Mouse (Mus musculus): Measurements from ENCODE around the gene BC035044. TPM values are rescaled to one million over a fixed set of nuclear protein-coding genes. Genes with fewer than 3 reads are reported as not detected.
A peak's percentile ranks its signal among the peaks of the same experiment; 100 is the strongest.
"Not testable (repeated sequence)": the region's sequence is repeated elsewhere in the genome, so short reads cannot be mapped to it uniquely, and the experiment has no call there.

Gene BC035044
- 0.52 TPM in 2 replicates for polyA plus RNA-seq (2014; fragmentation: Nextera tagmentation; extraction: Ambion mirVana)

DNA sequence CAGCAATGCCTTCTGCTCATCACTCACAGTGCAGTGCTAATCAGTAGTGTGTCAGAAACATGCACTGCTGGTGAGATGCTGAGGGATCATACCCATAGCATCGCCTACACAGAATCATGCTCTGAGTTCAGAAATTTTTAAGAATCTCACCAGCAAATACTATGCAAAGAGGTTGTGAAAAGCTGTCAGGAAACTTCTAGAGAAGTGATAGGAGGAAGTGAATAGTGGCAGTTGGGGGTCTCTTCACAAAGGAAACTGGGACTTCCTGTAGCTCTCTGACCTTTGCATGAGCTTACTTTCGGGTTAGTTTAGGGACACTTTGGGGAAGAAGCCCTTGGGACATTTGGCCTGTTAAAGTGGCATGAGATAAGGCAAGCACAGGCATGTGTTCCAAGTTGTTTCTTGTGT is at the start of gene BC035044:
BC035044 (minus strand) TSS at position 179 of the 408 bp plus-strand sequence.
- H3K4me3 ChIP-seq (replicated peaks; ENCODE audit: low read length) = no peak within 1 kb of the TSS
- no peak for ATAC-seq (ENCODE audit: low FRiP score)
- H3K9ac ChIP-seq = no peak within 1 kb of the TSS
- no peak within 1 kb of the TSS for H3K4me2 ChIP-seq (replicated peaks)
- H3K36me3 ChIP-seq (replicated peaks; ENCODE audit: control insufficient read depth, insufficient read depth) = no peaks in the 10 kb centered on the region
- no peaks in the 10 kb centered on the region for H3K4me1 ChIP-seq (replicated peaks; ENCODE audit: control insufficient read depth, insufficient read depth, low read length)
- H3K9me3 ChIP-seq (ENCODE audit: control insufficient read depth, low read length) = no peaks in the 10 kb centered on the region
- H3K27me3 ChIP-seq (ENCODE audit: control insufficient read depth, insufficient read depth, low read length) = no peaks in the 10 kb centered on the region
- no peak for DNase-seq (ENCODE audit: low spot score)
- no peak within 1 kb of the TSS for H3K27ac ChIP-seq
- 81% methylated on average over 2 of the region's 2 CpGs for WGBS

GRCm38 (mm10) chr6:128935889-128936665 is 45.2 kb upstream of the BC035044 start:
- 95% methylated on average over 4 of the region's 13 CpGs for WGBS
- not testable (repeated sequence) for H3K4me2 ChIP-seq (replicated peaks); H3K9me3 ChIP-seq (ENCODE audit: control insufficient read depth, low read length); H3K36me3 ChIP-seq (replicated peaks; ENCODE audit: control insufficient read depth, insufficient read depth); H3K27ac ChIP-seq; H3K4me1 ChIP-seq (replicated peaks; ENCODE audit: control insufficient read depth, insufficient read depth, low read length); H3K4me3 ChIP-seq (replicated peaks; ENCODE audit: low read length); DNase-seq (ENCODE audit: low spot score); ATAC-seq (ENCODE audit: low FRiP score); H3K27me3 ChIP-seq (ENCODE audit: control insufficient read depth, insufficient read depth, low read length); H3K9ac ChIP-seq

DNA sequence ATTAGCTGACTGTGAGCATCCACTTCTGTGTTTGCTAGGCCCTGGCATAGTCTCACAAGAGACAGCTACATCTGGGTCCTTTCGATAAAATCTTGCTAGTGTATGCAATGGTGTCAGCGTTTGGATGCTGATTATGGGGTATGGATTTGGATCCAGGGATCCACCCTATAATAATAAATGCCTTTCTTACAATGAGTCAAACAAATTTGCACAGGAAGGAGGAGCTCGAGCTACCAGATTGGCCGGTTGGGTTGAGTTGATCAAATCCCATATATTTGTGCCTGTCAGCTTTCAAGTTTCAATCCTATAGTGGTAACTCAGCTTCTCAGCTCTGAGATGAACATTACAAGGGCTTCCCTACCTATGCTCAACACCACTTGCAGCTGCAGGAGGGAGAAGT is 43.2 kb upstream of the BC035044 start, which contains the start of gene Clec2g:
Clec2g (plus strand) TSS at position 301 of the 400 bp plus-strand sequence.
- H3K4me1 ChIP-seq (replicated peaks; ENCODE audit: control insufficient read depth, insufficient read depth, low read length); H3K4me2 ChIP-seq (replicated peaks); ATAC-seq (ENCODE audit: low FRiP score); H3K9ac ChIP-seq; H3K9me3 ChIP-seq (ENCODE audit: control insufficient read depth, low read length); H3K36me3 ChIP-seq (replicated peaks; ENCODE audit: control insufficient read depth, insufficient read depth); H3K27me3 ChIP-seq (ENCODE audit: control insufficient read depth, insufficient read depth, low read length); H3K4me3 ChIP-seq (replicated peaks; ENCODE audit: low read length); DNase-seq (ENCODE audit: low spot score); H3K27ac ChIP-seq: not testable (repeated sequence)
- 94% methylated on average over 4 of the region's 4 CpGs for WGBS

DNA sequence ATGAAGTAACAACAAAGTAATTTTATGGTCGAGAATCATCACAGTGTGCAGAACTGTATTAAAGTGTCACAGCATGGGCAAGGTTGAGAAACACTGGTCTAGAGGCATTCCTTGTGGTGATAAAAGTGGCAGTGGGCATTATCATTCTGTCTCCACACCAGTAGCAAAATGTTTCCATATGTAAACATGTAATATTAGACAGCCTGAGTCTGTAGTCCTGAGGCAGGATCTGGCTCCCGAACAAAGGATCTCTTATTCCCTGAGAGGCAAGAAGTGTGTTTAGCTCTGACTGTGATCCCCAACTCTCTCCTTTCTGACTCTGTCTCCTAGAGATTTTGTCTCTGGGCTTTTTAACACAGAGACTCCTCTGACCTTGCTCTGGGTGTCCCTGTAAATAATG is 42.1 kb upstream of the BC035044 start:
- Histone ChIP-seq H3K9me3 (ENCODE audit: control insufficient read depth, low read length) (no peaks in the 10 kb centered on the region), H3K36me3 (replicated peaks; ENCODE audit: control insufficient read depth, insufficient read depth) (no peaks in the 10 kb centered on the region), H3K4me2 (replicated peaks) (no peak overlapping the region), H3K4me1 (replicated peaks; ENCODE audit: control insufficient read depth, insufficient read depth, low read length) (no peaks in the 10 kb centered on the region), H3K4me3 (replicated peaks; ENCODE audit: low read length) (no peak overlapping the region), H3K27ac (no peak overlapping the region), H3K27me3 (ENCODE audit: control insufficient read depth, insufficient read depth, low read length) (no peaks in the 10 kb centered on the region), H3K9ac (no peak overlapping the region)
- ATAC-seq (ENCODE audit: low FRiP score) (no peak), DNase-seq (ENCODE audit: low spot score) (no peak)
- 87% methylated on average over 2 of the region's 2 CpGs for WGBS

GRCm38 (mm10) chr6:128917322-128917721 is 26.4 kb upstream of the BC035044 start:
- Histone ChIP-seq H3K36me3 (replicated peaks; ENCODE audit: control insufficient read depth, insufficient read depth) (no peaks in the 10 kb centered on the region), H3K27ac (no peak overlapping the region), H3K9me3 (ENCODE audit: control insufficient read depth, low read length) (no peaks in the 10 kb centered on the region), H3K4me1 (replicated peaks; ENCODE audit: control insufficient read depth, insufficient read depth, low read length) (no peaks in the 10 kb centered on the region), H3K4me2 (replicated peaks) (no peak overlapping the region), H3K4me3 (replicated peaks; ENCODE audit: low read length) (no peak overlapping the region), H3K27me3 (ENCODE audit: control insufficient read depth, insufficient read depth, low read length) (no peaks in the 10 kb centered on the region), H3K9ac (no peak overlapping the region)
- WGBS = 88% methylated on average over 2 of the region's 2 CpGs
- DNase-seq (ENCODE audit: low spot score) = no peak
- no peak for ATAC-seq (ENCODE audit: low FRiP score)

DNA sequence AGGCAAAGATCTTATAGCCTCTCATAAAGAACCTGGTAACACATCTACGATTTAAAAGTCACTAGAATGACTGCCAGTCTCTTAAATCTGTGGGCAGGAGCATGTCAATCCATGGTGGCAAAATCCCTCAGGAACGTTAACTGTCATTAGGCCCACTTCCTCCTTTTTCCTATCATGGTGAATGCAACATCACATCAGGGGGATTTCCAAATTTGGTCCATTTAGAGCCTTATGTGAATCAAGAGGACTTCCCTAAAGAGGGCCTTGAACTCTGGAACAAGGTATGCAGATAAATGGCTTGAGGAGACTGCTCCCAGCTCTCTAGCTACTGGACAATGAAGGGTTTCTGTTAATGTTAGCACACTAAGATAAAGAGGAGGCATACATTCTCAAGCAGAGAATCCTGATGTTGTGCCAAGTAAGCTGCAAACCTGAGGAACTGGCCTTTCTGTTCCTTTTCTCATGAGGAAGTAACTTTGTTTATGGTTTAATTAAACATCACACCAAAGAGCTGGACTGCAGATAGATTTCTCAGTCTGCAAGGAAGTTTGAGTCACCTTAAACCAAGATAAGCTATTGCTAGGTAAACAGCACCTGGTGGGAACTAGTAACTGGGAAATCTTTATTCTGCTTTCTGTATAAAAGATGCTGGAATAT is 22.8 kb upstream of the BC035044 start:
- ATAC-seq (ENCODE audit: low FRiP score) = no peak
- no peak overlapping the region for H3K9ac ChIP-seq
- no peaks in the 10 kb centered on the region for H3K9me3 ChIP-seq (ENCODE audit: control insufficient read depth, low read length)
- no peak overlapping the region for H3K4me3 ChIP-seq (replicated peaks; ENCODE audit: low read length)
- DNase-seq (ENCODE audit: low spot score) = peak; percentile 0
- no peak overlapping the region for H3K27ac ChIP-seq
- WGBS = 88% methylated on average over 2 of the region's 2 CpGs
- no peaks in the 10 kb centered on the region for H3K27me3 ChIP-seq (ENCODE audit: control insufficient read depth, insufficient read depth, low read length)
- no peaks in the 10 kb centered on the region for H3K4me1 ChIP-seq (replicated peaks; ENCODE audit: control insufficient read depth, insufficient read depth, low read length)
- H3K4me2 ChIP-seq (replicated peaks) = no peak overlapping the region
- H3K36me3 ChIP-seq (replicated peaks; ENCODE audit: control insufficient read depth, insufficient read depth) = no peaks in the 10 kb centered on the region

GRCm38 (mm10) chr6:128900796-128901552 is 10.0 kb upstream of the BC035044 start:
- not testable (repeated sequence) for H3K9ac ChIP-seq; H3K4me2 ChIP-seq (replicated peaks); H3K4me3 ChIP-seq (replicated peaks; ENCODE audit: low read length); ATAC-seq (ENCODE audit: low FRiP score); H3K27ac ChIP-seq; H3K36me3 ChIP-seq (replicated peaks; ENCODE audit: control insufficient read depth, insufficient read depth); H3K9me3 ChIP-seq (ENCODE audit: control insufficient read depth, low read length); H3K27me3 ChIP-seq (ENCODE audit: control insufficient read depth, insufficient read depth, low read length); H3K4me1 ChIP-seq (replicated peaks; ENCODE audit: control insufficient read depth, insufficient read depth, low read length); DNase-seq (ENCODE audit: low spot score)
- WGBS = 93% methylated on average over 6 of the region's 6 CpGs

DNA sequence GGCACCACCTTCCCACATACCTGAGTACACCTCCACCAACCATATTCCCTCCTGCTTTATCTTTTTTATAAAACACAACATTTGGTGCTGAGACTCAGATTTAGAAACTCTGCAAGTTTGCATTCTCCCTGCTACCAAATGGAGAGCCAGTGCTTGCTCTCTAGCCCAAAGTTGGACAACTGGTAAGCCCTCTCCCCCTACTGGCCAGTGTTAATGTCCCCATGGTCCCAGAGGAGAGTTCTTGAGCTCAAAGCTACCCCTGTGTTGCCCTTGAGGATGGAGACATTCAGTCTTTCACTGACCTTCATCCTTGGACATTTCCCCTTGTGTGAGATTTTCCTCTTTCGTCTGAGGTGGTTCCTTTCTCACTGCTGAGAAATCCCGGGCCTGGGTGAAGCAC is 9.1 kb upstream of the BC035044 start:
- ATAC-seq (ENCODE audit: low FRiP score) (no peak), DNase-seq (ENCODE audit: low spot score) (peak; percentile 20)
- no peaks in the 10 kb centered on the region for H3K27me3 ChIP-seq (ENCODE audit: control insufficient read depth, insufficient read depth, low read length)
- WGBS = 94% methylated on average over 2 of the region's 2 CpGs
- H3K9me3 ChIP-seq (ENCODE audit: control insufficient read depth, low read length) = no peaks in the 10 kb centered on the region
- no peaks in the 10 kb centered on the region for H3K4me1 ChIP-seq (replicated peaks; ENCODE audit: control insufficient read depth, insufficient read depth, low read length)
- no peak overlapping the region for H3K4me2 ChIP-seq (replicated peaks)
- H3K36me3 ChIP-seq (replicated peaks; ENCODE audit: control insufficient read depth, insufficient read depth) = no peaks in the 10 kb centered on the region
- H3K27ac ChIP-seq = no peak overlapping the region
- H3K9ac ChIP-seq = no peak overlapping the region
- H3K4me3 ChIP-seq (replicated peaks; ENCODE audit: low read length) = no peak overlapping the region

GRCm38 (mm10) chr6:128895404-128896001 is 4.6 kb upstream of the BC035044 start:
- no peaks in the 10 kb centered on the region for H3K4me1 ChIP-seq (replicated peaks; ENCODE audit: control insufficient read depth, insufficient read depth, low read length)
- ATAC-seq (ENCODE audit: low FRiP score) (no peak), DNase-seq (ENCODE audit: low spot score) (no peak)
- 87% methylated on average over 3 of the region's 3 CpGs for WGBS
- H3K27ac ChIP-seq = no peak overlapping the region
- H3K9me3 ChIP-seq (ENCODE audit: control insufficient read depth, low read length) = no peaks in the 10 kb centered on the region
- no peak overlapping the region for H3K4me2 ChIP-seq (replicated peaks)
- no peaks in the 10 kb centered on the region for H3K36me3 ChIP-seq (replicated peaks; ENCODE audit: control insufficient read depth, insufficient read depth)
- H3K27me3 ChIP-seq (ENCODE audit: control insufficient read depth, insufficient read depth, low read length) = no peaks in the 10 kb centered on the region
- no peak overlapping the region for H3K9ac ChIP-seq
- no peak overlapping the region for H3K4me3 ChIP-seq (replicated peaks; ENCODE audit: low read length)

All from hindbrain, embryonic 14.5 days (tissue).